8 mouse cellular contexts compared by ENCODE assay signal in the genomic region with DNA sequence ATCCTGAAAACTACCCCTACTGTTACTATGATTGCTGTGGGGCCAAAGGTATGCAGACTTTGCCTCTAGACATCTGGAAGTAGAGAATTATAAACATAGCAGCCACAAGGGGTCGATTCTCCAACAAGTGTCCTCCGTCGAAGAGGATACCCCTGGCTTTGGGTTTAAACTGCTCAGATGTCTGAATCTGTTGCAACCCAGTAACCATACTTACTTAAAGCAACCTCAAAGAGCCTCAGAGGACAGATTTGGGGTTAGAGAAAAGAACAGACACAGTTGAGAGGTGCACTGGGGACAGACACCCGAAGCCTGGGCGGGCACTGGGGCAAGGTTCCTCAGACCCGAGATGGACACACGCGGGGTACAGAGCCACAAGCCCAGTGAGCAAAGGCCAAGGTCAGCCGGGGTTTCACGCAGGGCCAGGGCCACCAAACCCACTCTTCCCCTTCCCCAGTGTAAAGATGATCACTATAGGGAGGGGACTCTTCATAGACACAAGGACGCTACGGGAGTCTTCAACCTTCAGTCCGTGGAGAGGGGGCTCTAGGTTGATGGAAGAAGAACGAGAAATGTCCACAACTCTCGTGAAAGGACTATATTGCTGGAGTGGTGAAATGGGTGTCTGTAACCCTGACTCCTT. TPM values are rescaled to one million over a fixed set of nuclear protein-coding genes. Genes with fewer than 3 reads are reported as not detected.
DNase-seq lines count a peak whose midpoint lies in the region; ATAC-seq and TF ChIP-seq lines count a peak whose summit lies in the region.

No protein-coding gene starts in this region.

- no peak for DNase-seq in left cerebral cortex, adult 2 months (ENCODE audit: extremely low spot score in 1 of 2, low spot score in 2 of 2)
- DNase-seq in left cerebral cortex, postnatal 10 days (ENCODE audit: extremely low spot score in 1 of 2, low spot score in 2 of 2): no peak
- peak; percentile 38 for DNase-seq in embryonic facial prominence, embryonic 11.5 days (ENCODE audit: low spot score)
- peak; percentile 14 for DNase-seq in hindbrain, embryonic 11.5 days (ENCODE audit: low spot score)
- peak; percentile 44 for DNase-seq in naive thymus-derived CD4-positive, alpha-beta T cell, adult 2 months (ENCODE audit: low read depth)
- no peak for DNase-seq in urinary bladder, postnatal 4 days (ENCODE audit: low spot score in 2 of 2)
- DNase-seq in layer of hippocampus, adult 8-10 months (ENCODE audit: low spot score in 2 of 2): no peak

- peak overlapping the region; percentile 91 for H3K9ac ChIP-seq in embryonic facial prominence, embryonic 11.5 days (replicated peaks; ENCODE audit: low read length)
- H3K9ac ChIP-seq in hindbrain, embryonic 11.5 days (ENCODE audit: low read depth, low read length): peak overlapping the region; percentile 88
- peak overlapping the region; percentile 90 for H3K9ac ChIP-seq in limb, embryonic 15.5 days

- H3K4me3 ChIP-seq in left cerebral cortex, adult 2 months: peak overlapping the region; percentile 97
- H3K4me3 ChIP-seq in embryonic facial prominence, embryonic 11.5 days (ENCODE audit: low read depth, low read length): peak overlapping the region; percentile 85
- peak overlapping the region; percentile 88 for H3K4me3 ChIP-seq in hindbrain, embryonic 11.5 days (ENCODE audit: low read depth, low read length)
- peak overlapping the region; percentile 94 for H3K4me3 ChIP-seq in limb, embryonic 15.5 days

- peak overlapping the region; percentile 86 for H3K27ac ChIP-seq in left cerebral cortex, adult 2 months
- H3K27ac ChIP-seq in embryonic facial prominence, embryonic 11.5 days (replicated peaks; ENCODE audit: low read depth, low read length): no peak overlapping the region
- no peak overlapping the region for H3K27ac ChIP-seq in hindbrain, embryonic 11.5 days (ENCODE audit: low read depth, low read length)
- H3K27ac ChIP-seq in limb, embryonic 15.5 days: no peak overlapping the region

- H3K4me2 ChIP-seq in embryonic facial prominence, embryonic 11.5 days (ENCODE audit: low read depth, low read length): peak overlapping the region; percentile 52
- H3K4me2 ChIP-seq in hindbrain, embryonic 11.5 days (replicated peaks; ENCODE audit: low read depth, low read length): peak overlapping the region; percentile 70
- peak overlapping the region; percentile 63 for H3K4me2 ChIP-seq in limb, embryonic 15.5 days

- TF ChIP-seq CTCF in left cerebral cortex, adult 2 months (IDR thresholded peaks at IDR 0.05): peak; percentile 17

- WGBS in embryonic facial prominence, embryonic 11.5 days: 39% methylated on average over 15 of the region's 15 CpGs
- 54% methylated on average over 15 of the region's 15 CpGs for WGBS in hindbrain, embryonic 11.5 days
- WGBS in limb, embryonic 15.5 days: 27% methylated on average over 15 of the region's 15 CpGs

- H3K36me3 ChIP-seq in embryonic facial prominence, embryonic 11.5 days (replicated peaks; ENCODE audit: control insufficient read depth, insufficient read depth, low read depth, low read length): no peaks in the 10 kb centered on the region
- no peaks in the 10 kb centered on the region for H3K36me3 ChIP-seq in hindbrain, embryonic 11.5 days (ENCODE audit: control insufficient read depth, insufficient read depth, low read length)
- H3K36me3 ChIP-seq in limb, embryonic 15.5 days: peaks cover 10% of the 10 kb centered on the region; the same call in 1 of the 2 replicates

- ATAC-seq in embryonic facial prominence, embryonic 11.5 days (replicated peaks; ENCODE audit: insufficient number of reproducible peaks, low FRiP score, low TSS enrichment, low read depth): no peak; the same call in 1 of the 2 replicates
- ATAC-seq in hindbrain, embryonic 11.5 days (ENCODE audit: low FRiP score): peak; percentile 4; the same call in 1 of the 2 replicates
- no peak for ATAC-seq in limb, embryonic 15.5 days (ENCODE audit: insufficient number of reproducible peaks, low FRiP score, low TSS enrichment, low read depth)

- H3K27me3 ChIP-seq in embryonic facial prominence, embryonic 11.5 days (ENCODE audit: control insufficient read depth, insufficient read depth, low read length): no peaks in the 10 kb centered on the region
- no peaks in the 10 kb centered on the region; the same call in 1 of the 2 replicates for H3K27me3 ChIP-seq in hindbrain, embryonic 11.5 days (ENCODE audit: control insufficient read depth, insufficient read depth, low read length)
- H3K27me3 ChIP-seq in limb, embryonic 15.5 days: no peaks in the 10 kb centered on the region

- intact Hi-C loops in left cerebral cortex, adult 2 months (cut with DNase I): no loop called here
- intact Hi-C loops in left cerebral cortex, postnatal 10 days (cut with DNase I): loop anchor here (5.0 kb wide), 1 partner anchor 56 kb away; no protein-coding TSS in a partner anchor

- H3K9me3 ChIP-seq in embryonic facial prominence, embryonic 11.5 days (replicated peaks; ENCODE audit: control insufficient read depth, low read length): no peaks in the 10 kb centered on the region; the same call in 1 of the 2 replicates
- no peaks in the 10 kb centered on the region for H3K9me3 ChIP-seq in hindbrain, embryonic 11.5 days (ENCODE audit: control insufficient read depth, low read length)
- no peaks in the 10 kb centered on the region for H3K9me3 ChIP-seq in limb, embryonic 15.5 days

- H3K4me1 ChIP-seq in embryonic facial prominence, embryonic 11.5 days (ENCODE audit: control insufficient read depth, insufficient read depth, low read length): no peaks in the 10 kb centered on the region
- H3K4me1 ChIP-seq in hindbrain, embryonic 11.5 days (replicated peaks; ENCODE audit: control insufficient read depth, insufficient read depth, low read length): peaks cover 6% of the 10 kb centered on the region; the same call in 1 of the 2 replicates
- H3K4me1 ChIP-seq in limb, embryonic 15.5 days: peaks cover 34% of the 10 kb centered on the region

RNA-seq across cellular contexts. Expression of gene Insr, which starts 1.1 kb away (rescaled TPM):
- 10 to 100 TPM; 50.8 to 52.0 TPM for total RNA-seq in left cerebral cortex, adult 2 months (2021)
- total RNA-seq in left cerebral cortex, postnatal 10 days (2021): 10 to 100 TPM; 44.5 to 47.6 TPM
- 26.3 and 31.0 TPM in 2 replicates for polyA plus RNA-seq in embryonic facial prominence, embryonic 11.5 days (2014; fragmentation: Nextera tagmentation; extraction: Ambion mirVana)
- polyA plus RNA-seq in hindbrain, embryonic 11.5 days (2014; fragmentation: Nextera tagmentation; extraction: Ambion mirVana): 41.1 and 49.3 TPM in 2 replicates
- polyA plus RNA-seq in limb, embryonic 15.5 days (2015; fragmentation: Nextera tagmentation; extraction: Ambion mirVana): 36.4 and 38.0 TPM in 2 replicates
- total RNA-seq in layer of hippocampus, adult 8-10 months (2022): 10 to 100 TPM; 49.8 to 58.2 (median 50.7) TPM

Comparison
In these comparisons a context has a peak if more than half of its experiments do, and no peak if none do; other contexts are left out.
1. DNase-seq: peak in embryonic facial prominence, embryonic 11.5 days (single experiment), hindbrain, embryonic 11.5 days (single experiment) and naive thymus-derived CD4-positive, alpha-beta T cell, adult 2 months (single experiment); none in left cerebral cortex, adult 2 months (0 of 2), left cerebral cortex, postnatal 10 days (0 of 2), urinary bladder, postnatal 4 days (0 of 2) and layer of hippocampus, adult 8-10 months (0 of 2).
2. Peak in every context shown above with its lines, with median percentiles within 50 percentile points of each other: H3K4me3 ChIP-seq, H3K4me2 ChIP-seq and H3K9ac ChIP-seq.